Mouse (Mus musculus) heart, adult 2 months (tissue): ENCODE data around the gene Gm11042. TPM values are rescaled to one million over a fixed set of nuclear protein-coding genes. Genes with fewer than 3 reads are reported as not detected.
A peak's percentile ranks its signal among the peaks of the same experiment; 100 is the strongest.

ENCODE experiments used
- DNase-seq, 2 experiments: peaks; one replicate each; pipeline ENCODE4 v3.0.0; 2021
- H3K27ac ChIP-seq: fragments of 200-600 bp; 2 replicates; pipeline ENCODE4 v1.8.1; 2022
- H3K27me3 ChIP-seq: fragments of 200-500 bp; 2 replicates; pipeline ENCODE4 v1.6.1; 2012; ENCODE audit warnings: mild to moderate bottlenecking, low read length, inconsistent platforms, mixed read lengths; ENCODE audit not compliant: control insufficient read depth, insufficient read depth
- H3K36me3 ChIP-seq: fragments of 200-500 bp; 2 replicates; pipeline ENCODE4 v1.6.1; 2012; ENCODE audit warnings: low read length, inconsistent platforms; ENCODE audit not compliant: control insufficient read depth, insufficient read depth
- H3K4me1 ChIP-seq: fragments of 200-500 bp; 2 replicates; pipeline ENCODE4 v1.6.1; 2011; ENCODE audit warnings: low read length; ENCODE audit not compliant: control insufficient read depth, insufficient read depth
- H3K4me3 ChIP-seq: fragments of 200-600 bp; 2 replicates; pipeline ENCODE4 v1.8.1; 2022
- H3K79me2 ChIP-seq: fragments of 200-500 bp; replicated peaks from 2 replicates; pipeline ENCODE4 v1.6.1; 2012; ENCODE audit warnings: mild to moderate bottlenecking, inconsistent platforms, low read length, moderate library complexity, mixed read lengths; ENCODE audit not compliant: control insufficient read depth, insufficient read depth
- H3K9ac ChIP-seq: fragments of 200-500 bp; 2 replicates; pipeline ENCODE4 v1.6.1; 2012; ENCODE audit warnings: low read depth, mild to moderate bottlenecking, control low read depth, inconsistent platforms, low read length, mixed read lengths
- CTCF ChIP-seq: fragments of 200-600 bp; IDR thresholded peaks from 2 replicates; pipeline ENCODE4 v1.8.1; 2022; ENCODE audit warnings: antibody characterized with exemption, mild to moderate bottlenecking, moderate library complexity
- EP300 ChIP-seq: fragments of 200-500 bp; IDR thresholded peaks from 2 replicates; pipeline ENCODE4 v1.6.1; 2011; ENCODE audit warnings: low read depth, low read length, control low read depth; ENCODE audit not compliant: insufficient read depth
- POLR2A ChIP-seq: fragments of 200-500 bp; IDR thresholded peaks from 2 replicates; pipeline ENCODE4 v1.6.1; 2011; ENCODE audit warnings: mild to moderate bottlenecking, low read depth, low read length, control low read depth; ENCODE audit not compliant: insufficient read depth
- WGBS: fragments of 180-500 bp; shearing (Covaris S2); methylation state at CpG from one replicate; pipeline ENCODE4 v1.1.7; 2018; 5-methylcytosine and 5-hydroxymethylcytosine counted together
- intact Hi-C: fragments of 180-260 bp; cut with DNase I; formaldehyde crosslinking; loops from one replicate; pipeline ENCODE4 v1.15.1; 2025
- polyA plus RNA-seq: library from polyadenylated mRNA; depleted of rRNA; stranded (reverse); fragments of >200 nt; gene quantifications from 2 replicates; pipeline ENCODE4 v1.2.3, GENCODE M21; 2012
- total RNA-seq, 2 experiments: library from RNA; stranded (reverse); gene quantifications; 2 replicates each; pipeline ENCODE4 v1.2.3; 2021

Gene Gm11042
- total and polyA plus RNA-seq, 3 experiments, result not detected

GRCm38 (mm10) chr12:74342720-74343119, 26.5 kb upstream of the Gm11042 start:
- Histone ChIP-seq H3K27me3 (no peaks in the 10 kb centered on the region), H3K4me1 (no peaks in the 10 kb centered on the region), H3K36me3 (no peaks in the 10 kb centered on the region), H3K9ac (no peak overlapping the region), H3K79me2 (no peaks in the 10 kb centered on the region), H3K27ac (no peak overlapping the region), H3K4me3 (no peak overlapping the region)
- TF ChIP-seq EP300, result no peak
- TF ChIP-seq POLR2A, result no peak
- no peak for TF ChIP-seq CTCF
- DNase-seq, result no peak
- intact Hi-C loops, result no loop called here
- 92% methylated on average over 3 of the region's 3 CpGs for WGBS

GRCm38 (mm10) chr12:74340070-74340469, 23.9 kb upstream of the Gm11042 start:
- Histone ChIP-seq H3K4me3 (no peak overlapping the region), H3K79me2 (no peaks in the 10 kb centered on the region), H3K4me1 (no peaks in the 10 kb centered on the region), H3K36me3 (no peaks in the 10 kb centered on the region), H3K27me3 (no peaks in the 10 kb centered on the region), H3K9ac (no peak overlapping the region), H3K27ac (no peak overlapping the region)
- no peak for DNase-seq
- intact Hi-C loops, result no loop called here
- 43% methylated on average over 2 of the region's 2 CpGs for WGBS
- TF ChIP-seq EP300, result no peak
- TF ChIP-seq CTCF, result no peak
- no peak for TF ChIP-seq POLR2A

DNA sequence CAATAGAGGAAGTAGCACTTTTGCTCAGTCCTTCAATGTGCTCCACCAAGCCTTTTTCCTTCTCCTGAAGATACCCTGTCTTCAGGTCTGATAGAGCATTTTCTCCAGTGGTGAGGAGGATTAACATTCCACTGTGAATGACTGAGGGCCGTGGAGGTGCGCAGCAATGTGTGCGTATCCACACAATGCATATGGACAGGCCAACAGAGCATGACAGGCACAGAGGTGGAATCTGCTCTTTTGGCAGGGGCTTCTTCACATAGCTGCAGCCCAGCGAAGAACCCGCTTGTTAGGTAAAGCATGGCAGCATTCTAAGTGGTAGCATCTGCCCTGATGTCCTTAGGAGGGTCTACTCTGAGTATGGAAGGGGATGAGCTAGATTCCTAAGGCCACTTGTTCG, 17.5 kb upstream of the Gm11042 start:
- Histone ChIP-seq H3K4me3 (no peak overlapping the region), H3K9ac (no peak overlapping the region), H3K79me2 (no peaks in the 10 kb centered on the region), H3K27me3 (no peaks in the 10 kb centered on the region), H3K27ac (no peak overlapping the region), H3K36me3 (no peaks in the 10 kb centered on the region), H3K4me1 (no peaks in the 10 kb centered on the region)
- TF ChIP-seq EP300 (no peak), CTCF (no peak), POLR2A (no peak)
- 87% methylated on average over 6 of the region's 6 CpGs for WGBS
- no peak for DNase-seq
- intact Hi-C loops, result loop anchor here (5.0 kb wide), 1 partner anchor 1054 kb away; no protein-coding TSS in a partner anchor

GRCm38 (mm10) chr12:74333016-74333415, 16.8 kb upstream of the Gm11042 start:
- no peaks in the 10 kb centered on the region for H3K4me1 ChIP-seq
- no peaks in the 10 kb centered on the region for H3K79me2 ChIP-seq
- no peaks in the 10 kb centered on the region for H3K36me3 ChIP-seq
- no peak overlapping the region for H3K27ac ChIP-seq
- TF ChIP-seq CTCF, result peak; percentile 78
- no peak for TF ChIP-seq POLR2A
- intact Hi-C loops, result loop anchor here (5.0 kb wide), 1 partner anchor 1054 kb away; no protein-coding TSS in a partner anchor
- no peak overlapping the region for H3K9ac ChIP-seq
- WGBS, result 22% methylated on average over 13 of the region's 13 CpGs
- H3K27me3 ChIP-seq, result no peaks in the 10 kb centered on the region
- DNase-seq, result peak; percentile 41 to 61
- H3K4me3 ChIP-seq, result no peak overlapping the region

DNA sequence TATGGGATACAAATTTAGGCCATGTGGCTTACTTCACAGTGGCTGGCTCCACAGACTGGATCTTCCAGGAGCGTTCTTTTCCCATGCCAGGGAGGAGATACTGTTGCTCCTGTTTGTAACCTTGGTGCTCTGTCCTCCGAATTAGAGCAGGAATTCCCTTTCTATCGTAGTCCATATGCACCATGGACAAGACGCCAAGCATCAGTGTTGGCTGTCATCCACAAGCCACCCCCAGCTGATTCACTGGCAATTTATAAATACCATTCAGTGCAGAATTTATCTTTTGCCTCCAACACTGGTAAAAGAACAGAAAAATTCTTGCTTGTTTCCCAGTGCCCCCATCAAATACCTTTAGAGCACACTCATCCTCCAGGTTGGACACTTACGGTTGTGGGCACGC, 13.6 kb upstream of the Gm11042 start:
- Histone ChIP-seq H3K4me3 (no peak overlapping the region), H3K79me2 (no peaks in the 10 kb centered on the region), H3K27me3 (no peaks in the 10 kb centered on the region), H3K36me3 (no peaks in the 10 kb centered on the region), H3K27ac (no peak overlapping the region), H3K9ac (no peak overlapping the region), H3K4me1 (no peaks in the 10 kb centered on the region)
- WGBS, result 87% methylated on average over 6 of the region's 6 CpGs
- no peak for DNase-seq
- no peak for TF ChIP-seq CTCF
- TF ChIP-seq EP300, result no peak
- no peak for TF ChIP-seq POLR2A
- intact Hi-C loops, result loop anchor here (5.0 kb wide), 1 partner anchor 1058 kb away; no protein-coding TSS in a partner anchor

GRCm38 (mm10) chr12:74326644-74327043, 10.4 kb upstream of the Gm11042 start:
- no peak overlapping the region for H3K27ac ChIP-seq
- no peaks in the 10 kb centered on the region for H3K4me1 ChIP-seq
- intact Hi-C loops, result no loop called here
- H3K9ac ChIP-seq, result no peak overlapping the region
- H3K27me3 ChIP-seq, result no peaks in the 10 kb centered on the region
- no peaks in the 10 kb centered on the region for H3K36me3 ChIP-seq
- H3K4me3 ChIP-seq, result no peak overlapping the region
- no peak for DNase-seq
- TF ChIP-seq POLR2A (no peak), EP300 (no peak), CTCF (no peak)
- WGBS, result 77% methylated on average over 3 of the region's 3 CpGs
- no peaks in the 10 kb centered on the region for H3K79me2 ChIP-seq
